Mouse (Mus musculus): ENCODE measurements at regions not wholly inside any gene's neighbourhood (a gene's known extent, or its start where the extent isn't known, plus 50 kb on each side); places are given as distances from the start of the nearest gene placed in this dataset.

DNA sequence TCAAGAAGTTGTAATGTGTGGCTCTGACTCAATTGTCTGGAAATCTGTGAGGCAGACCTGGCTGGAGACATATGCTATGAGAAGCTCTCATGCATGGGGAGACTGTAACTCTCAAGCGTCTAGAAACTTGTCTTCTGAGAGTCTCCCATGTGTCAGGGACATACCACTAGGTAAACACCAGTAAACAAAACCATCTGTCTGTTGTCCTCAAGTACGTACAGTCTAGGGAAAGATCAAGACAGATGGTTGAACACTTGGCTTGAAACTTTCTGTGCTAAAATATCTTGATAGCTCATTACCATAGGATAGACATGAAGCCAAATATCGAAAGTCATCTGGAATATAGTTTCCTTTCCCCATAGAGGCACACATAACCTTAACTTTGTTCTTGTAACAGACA is 562.3 kb upstream of the Btbd3 start:
- no peak overlapping the region for H3K27ac ChIP-seq (ENCODE audit: insufficient read depth, low read length)
- no peaks in the 10 kb centered on the region for H3K36me3 ChIP-seq (ENCODE audit: control insufficient read depth, insufficient read depth, low read length, poor library complexity, severe bottlenecking)
- H3K9ac ChIP-seq (ENCODE audit: low read depth, poor library complexity, severe bottlenecking): no peak overlapping the region
- TF ChIP-seq POLR2A (IDR thresholded peaks at IDR 0.05; ENCODE audit: insufficient read depth, low read length) (no peak), EP300 (IDR thresholded peaks at IDR 0.05; ENCODE audit: insufficient read depth, low read depth, low read length) (no peak), CTCF (IDR thresholded peaks at IDR 0.05; ENCODE audit: low read depth, low read length) (no peak)
- no peaks in the 10 kb centered on the region for H3K27me3 ChIP-seq (ENCODE audit: control insufficient read depth, insufficient read depth, low read length, poor library complexity, severe bottlenecking)
- no peaks in the 10 kb centered on the region for H3K4me1 ChIP-seq (ENCODE audit: control insufficient read depth, insufficient read depth, low read length)
- no peaks in the 10 kb centered on the region for H3K9me3 ChIP-seq (replicated peaks; ENCODE audit: control insufficient read depth, insufficient read depth, low read length, poor library complexity, severe bottlenecking)
- H3K4me3 ChIP-seq (ENCODE audit: low read depth, low read length): no peak overlapping the region

DNA sequence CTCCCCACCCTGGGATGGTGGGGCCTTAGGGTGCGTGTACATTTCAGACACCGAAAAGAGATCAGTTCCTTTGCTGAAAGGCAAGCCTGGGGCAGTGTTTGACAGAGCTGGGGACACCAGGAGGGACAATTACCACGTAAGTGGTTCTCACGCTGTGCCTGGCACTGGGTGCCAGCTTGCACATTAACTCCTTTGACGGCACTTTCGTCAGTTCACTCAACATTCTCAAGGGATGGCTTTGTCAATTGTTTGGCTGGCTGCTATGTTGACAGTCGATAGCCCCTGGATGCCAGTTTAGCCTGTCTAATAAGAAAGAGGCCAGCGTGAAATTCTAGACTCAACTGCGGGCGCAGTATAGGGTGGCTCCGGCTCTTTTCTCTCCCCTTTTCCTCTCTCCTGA is 569.2 kb upstream of the Btbd3 start:
- Histone ChIP-seq H3K9ac (ENCODE audit: low read depth, poor library complexity, severe bottlenecking) (no peak overlapping the region), H3K27ac (ENCODE audit: insufficient read depth, low read length) (no peak overlapping the region), H3K4me1 (ENCODE audit: control insufficient read depth, insufficient read depth, low read length) (no peaks in the 10 kb centered on the region), H3K4me3 (ENCODE audit: low read depth, low read length) (no peak overlapping the region), H3K27me3 (ENCODE audit: control insufficient read depth, insufficient read depth, low read length, poor library complexity, severe bottlenecking) (no peaks in the 10 kb centered on the region), H3K36me3 (ENCODE audit: control insufficient read depth, insufficient read depth, low read length, poor library complexity, severe bottlenecking) (no peaks in the 10 kb centered on the region), H3K9me3 (replicated peaks; ENCODE audit: control insufficient read depth, insufficient read depth, low read length, poor library complexity, severe bottlenecking) (peaks cover under 1% of the 10 kb centered on the region)
- TF ChIP-seq EP300 (IDR thresholded peaks at IDR 0.05; ENCODE audit: insufficient read depth, low read depth, low read length) (no peak), POLR2A (IDR thresholded peaks at IDR 0.05; ENCODE audit: insufficient read depth, low read length) (no peak), CTCF (IDR thresholded peaks at IDR 0.05; ENCODE audit: low read depth, low read length) (no peak)

DNA sequence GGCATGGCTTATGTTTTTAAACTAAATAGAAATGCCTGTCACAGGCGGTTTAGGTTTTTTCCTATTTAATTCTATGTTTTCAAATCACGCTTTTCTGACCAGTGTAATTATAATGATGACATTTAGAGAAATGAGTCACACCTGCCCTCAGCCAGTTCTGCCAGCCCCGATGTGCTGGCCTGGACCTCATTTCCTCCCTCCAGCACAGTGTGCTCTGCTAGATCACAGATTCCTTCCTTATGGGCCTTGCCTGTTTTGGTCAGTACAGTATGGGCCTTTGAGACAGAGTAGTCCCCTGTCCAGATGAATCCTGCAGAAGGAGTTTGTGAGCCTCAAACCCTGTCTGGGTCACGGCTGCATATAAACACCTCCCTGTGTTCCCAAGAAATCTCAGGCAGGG is 569.6 kb upstream of the Btbd3 start:
- no peak for TF ChIP-seq EP300 (IDR thresholded peaks at IDR 0.05; ENCODE audit: insufficient read depth, low read depth, low read length)
- no peak for TF ChIP-seq POLR2A (IDR thresholded peaks at IDR 0.05; ENCODE audit: insufficient read depth, low read length)
- TF ChIP-seq CTCF (IDR thresholded peaks at IDR 0.05; ENCODE audit: low read depth, low read length): no peak
- Histone ChIP-seq H3K36me3 (ENCODE audit: control insufficient read depth, insufficient read depth, low read length, poor library complexity, severe bottlenecking) (no peaks in the 10 kb centered on the region), H3K4me3 (ENCODE audit: low read depth, low read length) (no peak overlapping the region), H3K9me3 (replicated peaks; ENCODE audit: control insufficient read depth, insufficient read depth, low read length, poor library complexity, severe bottlenecking) (peaks cover 5% of the 10 kb centered on the region), H3K4me1 (ENCODE audit: control insufficient read depth, insufficient read depth, low read length) (no peaks in the 10 kb centered on the region), H3K9ac (ENCODE audit: low read depth, poor library complexity, severe bottlenecking) (no peak overlapping the region), H3K27ac (ENCODE audit: insufficient read depth, low read length) (no peak overlapping the region), H3K27me3 (ENCODE audit: control insufficient read depth, insufficient read depth, low read length, poor library complexity, severe bottlenecking) (no peaks in the 10 kb centered on the region)

DNA sequence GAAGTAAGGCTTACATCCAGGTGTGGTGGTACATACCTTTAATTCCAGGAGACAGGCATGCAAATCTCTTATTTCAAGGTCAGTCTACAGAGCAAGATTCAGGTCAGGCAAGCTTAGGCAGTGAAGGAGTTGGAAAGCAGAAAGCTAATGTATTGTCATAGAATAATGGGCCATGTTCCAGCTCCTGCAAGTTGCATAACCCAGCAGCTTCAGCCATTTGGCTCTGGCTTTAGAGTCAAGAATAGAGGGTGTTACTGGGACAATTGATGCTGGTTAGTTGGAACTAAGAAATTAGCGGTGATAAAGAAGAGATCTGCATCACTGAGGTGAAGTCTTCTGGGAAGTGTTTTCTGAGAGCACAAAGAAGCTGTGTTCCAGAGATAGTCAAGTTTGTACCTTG is 565.3 kb upstream of the Jag1 start:
- H3K4me3 ChIP-seq (ENCODE audit: low read depth, low read length): no peak overlapping the region
- H3K27ac ChIP-seq (ENCODE audit: insufficient read depth, low read length): no peak overlapping the region
- peaks cover 6% of the 10 kb centered on the region for H3K9me3 ChIP-seq (replicated peaks; ENCODE audit: control insufficient read depth, insufficient read depth, low read length, poor library complexity, severe bottlenecking)
- H3K36me3 ChIP-seq (ENCODE audit: control insufficient read depth, insufficient read depth, low read length, poor library complexity, severe bottlenecking): no peaks in the 10 kb centered on the region
- TF ChIP-seq EP300 (IDR thresholded peaks at IDR 0.05; ENCODE audit: insufficient read depth, low read depth, low read length): no peak
- no peak for TF ChIP-seq CTCF (IDR thresholded peaks at IDR 0.05; ENCODE audit: low read depth, low read length)
- TF ChIP-seq POLR2A (IDR thresholded peaks at IDR 0.05; ENCODE audit: insufficient read depth, low read length): no peak
- H3K27me3 ChIP-seq (ENCODE audit: control insufficient read depth, insufficient read depth, low read length, poor library complexity, severe bottlenecking): no peaks in the 10 kb centered on the region
- H3K9ac ChIP-seq (ENCODE audit: low read depth, poor library complexity, severe bottlenecking): no peak overlapping the region
- H3K4me1 ChIP-seq (ENCODE audit: control insufficient read depth, insufficient read depth, low read length): no peaks in the 10 kb centered on the region

DNA sequence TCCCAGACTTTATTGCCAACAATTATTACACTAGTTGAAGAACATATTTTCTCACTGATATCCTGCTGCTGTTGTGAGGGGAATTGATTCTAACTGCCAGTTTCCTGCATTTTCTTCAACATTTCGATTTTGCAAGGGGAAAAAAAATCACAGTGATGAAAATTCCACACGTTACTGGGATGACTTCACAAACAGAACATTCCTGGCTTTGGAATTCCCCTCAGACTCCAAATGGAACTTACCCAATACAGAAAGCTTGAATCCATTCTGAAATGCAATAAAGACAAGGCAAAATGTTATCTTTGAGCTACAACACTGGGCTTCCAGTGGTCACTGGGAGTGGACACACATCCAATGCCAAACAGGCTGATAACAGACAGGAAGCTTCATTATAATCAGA is 546.7 kb upstream of the Jag1 start:
- H3K27ac ChIP-seq (ENCODE audit: insufficient read depth, low read length): no peak overlapping the region
- H3K4me1 ChIP-seq (ENCODE audit: control insufficient read depth, insufficient read depth, low read length): no peaks in the 10 kb centered on the region
- H3K27me3 ChIP-seq (ENCODE audit: control insufficient read depth, insufficient read depth, low read length, poor library complexity, severe bottlenecking): no peaks in the 10 kb centered on the region
- no peak overlapping the region for H3K4me3 ChIP-seq (ENCODE audit: low read depth, low read length)
- no peaks in the 10 kb centered on the region for H3K9me3 ChIP-seq (replicated peaks; ENCODE audit: control insufficient read depth, insufficient read depth, low read length, poor library complexity, severe bottlenecking)
- no peaks in the 10 kb centered on the region for H3K36me3 ChIP-seq (ENCODE audit: control insufficient read depth, insufficient read depth, low read length, poor library complexity, severe bottlenecking)
- no peak for TF ChIP-seq POLR2A (IDR thresholded peaks at IDR 0.05; ENCODE audit: insufficient read depth, low read length)
- no peak for TF ChIP-seq CTCF (IDR thresholded peaks at IDR 0.05; ENCODE audit: low read depth, low read length)
- no peak for TF ChIP-seq EP300 (IDR thresholded peaks at IDR 0.05; ENCODE audit: insufficient read depth, low read depth, low read length)
- H3K9ac ChIP-seq (ENCODE audit: low read depth, poor library complexity, severe bottlenecking): no peak overlapping the region

DNA sequence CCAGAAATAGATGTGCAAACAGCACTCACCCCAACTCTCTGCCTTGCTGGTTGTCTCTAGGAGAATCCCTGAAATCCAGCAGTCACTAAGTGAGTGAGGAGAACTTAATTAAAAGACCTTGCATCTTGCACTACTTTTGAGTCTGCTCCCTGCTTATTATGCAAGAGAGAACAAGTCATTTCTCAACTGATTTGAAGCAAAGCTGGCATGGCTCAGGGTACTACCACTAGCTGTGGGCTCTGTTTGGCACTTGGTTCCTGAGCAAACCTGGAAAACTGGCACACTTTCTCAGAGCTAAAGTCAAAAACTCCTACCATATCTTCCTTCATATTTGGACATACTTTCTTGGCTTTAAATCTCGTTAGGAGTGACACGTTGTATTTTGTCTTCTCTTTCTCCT is 545.8 kb upstream of the Jag1 start:
- Histone ChIP-seq H3K27me3 (ENCODE audit: control insufficient read depth, insufficient read depth, low read length, poor library complexity, severe bottlenecking) (no peaks in the 10 kb centered on the region), H3K27ac (ENCODE audit: insufficient read depth, low read length) (no peak overlapping the region), H3K4me1 (ENCODE audit: control insufficient read depth, insufficient read depth, low read length) (no peaks in the 10 kb centered on the region), H3K36me3 (ENCODE audit: control insufficient read depth, insufficient read depth, low read length, poor library complexity, severe bottlenecking) (no peaks in the 10 kb centered on the region), H3K4me3 (ENCODE audit: low read depth, low read length) (no peak overlapping the region), H3K9me3 (replicated peaks; ENCODE audit: control insufficient read depth, insufficient read depth, low read length, poor library complexity, severe bottlenecking) (no peaks in the 10 kb centered on the region), H3K9ac (ENCODE audit: low read depth, poor library complexity, severe bottlenecking) (no peak overlapping the region)
- no peak for TF ChIP-seq CTCF (IDR thresholded peaks at IDR 0.05; ENCODE audit: low read depth, low read length)
- no peak for TF ChIP-seq POLR2A (IDR thresholded peaks at IDR 0.05; ENCODE audit: insufficient read depth, low read length)
- no peak for TF ChIP-seq EP300 (IDR thresholded peaks at IDR 0.05; ENCODE audit: insufficient read depth, low read depth, low read length)
